ENCODE assay signal across 8 mouse cellular contexts in the genomic region with DNA sequence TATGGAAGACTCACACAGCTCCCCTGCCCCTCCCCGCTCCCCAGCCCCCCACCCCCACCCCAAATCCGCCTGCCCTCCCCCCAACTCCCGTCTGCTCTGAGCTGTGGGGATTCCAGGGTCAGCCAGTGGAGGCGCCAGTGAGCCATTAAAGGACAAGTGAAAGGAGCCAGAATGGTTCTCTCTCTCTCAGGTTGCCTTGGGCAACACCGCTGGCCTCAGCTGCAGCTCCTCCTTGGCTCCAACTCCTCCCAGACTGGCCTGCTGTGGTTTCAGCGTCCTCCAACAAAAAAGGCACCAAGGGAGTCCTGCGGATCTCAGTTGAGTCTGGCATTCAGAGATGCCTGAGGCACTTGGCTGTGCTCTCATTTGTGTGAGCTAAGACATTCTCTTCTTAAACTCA. TPM values are rescaled to one million over a fixed set of nuclear protein-coding genes. Genes with fewer than 3 reads are reported as not detected.
A peak's percentile ranks its signal among the peaks of the same experiment; 100 is the strongest.
DNase-seq lines count a peak whose midpoint lies in the region; ATAC-seq lines count a peak whose summit lies in the region.

No protein-coding gene starts in this region.

- H3K9me3 ChIP-seq in kidney, embryonic 15.5 days (replicated peaks): 0 out of 2 replicates have a peak, but pooled peaks cover 1% of the 10 kb centered on the region
- no peaks in the 10 kb centered on the region for H3K9me3 ChIP-seq in liver, embryonic 16.5 days (replicated peaks; ENCODE audit: control insufficient read depth, low read length)
- no peaks in the 10 kb centered on the region for H3K9me3 ChIP-seq in neural tube, embryonic 11.5 days (ENCODE audit: control insufficient read depth, low read length)

- H3K4me2 ChIP-seq in kidney, embryonic 15.5 days: peak overlapping the region; percentile 29
- H3K4me2 ChIP-seq in liver, embryonic 16.5 days (ENCODE audit: low read depth, low read length): peak overlapping the region; percentile 39
- H3K4me2 ChIP-seq in neural tube, embryonic 11.5 days (ENCODE audit: low read depth): no peak overlapping the region

- H3K4me3 ChIP-seq in kidney, embryonic 15.5 days (replicated peaks): no peak overlapping the region
- no peak overlapping the region for H3K4me3 ChIP-seq in liver, embryonic 16.5 days (ENCODE audit: low read depth, low read length)
- H3K4me3 ChIP-seq in neural tube, embryonic 11.5 days (ENCODE audit: low read depth, low read length): no peak overlapping the region

- DNase-seq in B cell, adult 2 months: peak; percentile 31 to 43
- peak; percentile 45 for DNase-seq in WW6 (ENCODE audit: low read depth, low spot score)
- DNase-seq in gastrocnemius, postnatal 25 days: peak; percentile 36
- DNase-seq in neural tube, embryonic 11.5 days (ENCODE audit: low spot score): peak; percentile 74

- 9% methylated on average over 7 of the region's 7 CpGs for WGBS in kidney, embryonic 15.5 days
- 4% methylated on average over 7 of the region's 7 CpGs for WGBS in liver, embryonic 16.5 days (ENCODE audit: insufficient replicate concordance)
- 5% methylated on average over 6 of the region's 7 CpGs for WGBS in neural tube, embryonic 11.5 days

- peaks cover 5% of the 10 kb centered on the region; the same call in 1 of the 2 replicates for H3K4me1 ChIP-seq in kidney, embryonic 15.5 days
- H3K4me1 ChIP-seq in liver, embryonic 16.5 days (ENCODE audit: control insufficient read depth, low read depth, low read length): no peaks in the 10 kb centered on the region; the same call in 1 of the 2 replicates
- H3K4me1 ChIP-seq in neural tube, embryonic 11.5 days (ENCODE audit: control insufficient read depth, insufficient read depth, low read length): no peaks in the 10 kb centered on the region

- H3K36me3 ChIP-seq in kidney, embryonic 15.5 days: no peaks in the 10 kb centered on the region
- H3K36me3 ChIP-seq in liver, embryonic 16.5 days (ENCODE audit: control insufficient read depth, insufficient read depth): no peaks in the 10 kb centered on the region
- no peaks in the 10 kb centered on the region for H3K36me3 ChIP-seq in neural tube, embryonic 11.5 days (ENCODE audit: control insufficient read depth, insufficient read depth, low read length)

- H3K9ac ChIP-seq in kidney, embryonic 15.5 days: no peak overlapping the region
- no peak overlapping the region for H3K9ac ChIP-seq in liver, embryonic 16.5 days (ENCODE audit: low read depth, low read length)
- no peak overlapping the region for H3K9ac ChIP-seq in neural tube, embryonic 11.5 days (ENCODE audit: low read length)

- H3K27me3 ChIP-seq in kidney, embryonic 15.5 days: no peaks in the 10 kb centered on the region
- H3K27me3 ChIP-seq in liver, embryonic 16.5 days (ENCODE audit: control insufficient read depth, insufficient read depth, low read depth, low read length): no peaks in the 10 kb centered on the region
- no peaks in the 10 kb centered on the region for H3K27me3 ChIP-seq in neural tube, embryonic 11.5 days (ENCODE audit: control insufficient read depth, insufficient read depth, low read length)

- ATAC-seq in common myeloid progenitor, adult 5-6 weeks (replicated peaks; ENCODE audit: low read depth, poor library complexity, severe bottlenecking): peak; percentile 95
- ATAC-seq in kidney, embryonic 15.5 days (replicated peaks; ENCODE audit: low FRiP score): peak; percentile 43; the same call in 1 of the 2 replicates
- ATAC-seq in liver, embryonic 16.5 days (ENCODE audit: low read depth): 0 out of 2 replicates have a peak, but pooled peaks have one; percentile 24
- 0 out of 2 replicates have a peak, but pooled peaks have one; percentile 35 for ATAC-seq in neural tube, embryonic 11.5 days (ENCODE audit: insufficient read depth, low FRiP score, low TSS enrichment)
- ATAC-seq in inflammation-experienced regulatory T-cells, adult 6 months: no peak

- no peak overlapping the region for H3K27ac ChIP-seq in kidney, embryonic 15.5 days
- no peak overlapping the region for H3K27ac ChIP-seq in liver, embryonic 16.5 days (ENCODE audit: low read length)
- no peak overlapping the region for H3K27ac ChIP-seq in neural tube, embryonic 11.5 days (ENCODE audit: low read depth, low read length)

RNA-seq across cellular contexts. Expression of a gene that starts 47.9 kb away (rescaled TPM):
- 16.4 and 25.9 TPM in 2 replicates for total RNA-seq in common myeloid progenitor, adult 5-6 weeks (2017)
- 1 to 10 TPM; 1.6 to 3.5 TPM for total RNA-seq in gastrocnemius, postnatal 25 days (2021)
- polyA plus RNA-seq in kidney, embryonic 15.5 days (2015; fragmentation: Nextera tagmentation; extraction: Ambion mirVana): 18.9 and 19.6 TPM in 2 replicates
- polyA plus RNA-seq in liver, embryonic 16.5 days (2015; fragmentation: Nextera tagmentation; extraction: Ambion mirVana): 4.4 and 5.1 TPM in 2 replicates
- polyA plus RNA-seq in neural tube, embryonic 11.5 days (2014; fragmentation: Nextera tagmentation; extraction: Ambion mirVana): 7.4 and 8.0 TPM in 2 replicates
- 1 to 10 TPM in 1 of 3 experiments, under 1 TPM in 2; 0.60 to 9.7 (median 0.61) TPM for polyA plus RNA-seq in inflammation-experienced regulatory T-cells, adult 6 months (2017; shearing (Covaris generic))

RNA-seq across cellular contexts. Expression of a gene that starts 51.3 kb away (rescaled TPM):
- 8.8 TPM in 1 of 2 replicates, not detected in the other for total RNA-seq in common myeloid progenitor, adult 5-6 weeks (2017)
- total RNA-seq in gastrocnemius, postnatal 25 days (2021): 1 to 10 TPM; 1.1 to 1.5 TPM
- polyA plus RNA-seq in kidney, embryonic 15.5 days (2015; fragmentation: Nextera tagmentation; extraction: Ambion mirVana): 4.9 and 5.4 TPM in 2 replicates
- 0.08 and 0.18 TPM in 2 replicates for polyA plus RNA-seq in liver, embryonic 16.5 days (2015; fragmentation: Nextera tagmentation; extraction: Ambion mirVana)
- polyA plus RNA-seq in neural tube, embryonic 11.5 days (2014; fragmentation: Nextera tagmentation; extraction: Ambion mirVana): 1.4 and 3.2 TPM in 2 replicates
- polyA plus RNA-seq in inflammation-experienced regulatory T-cells, adult 6 months (2017; shearing (Covaris generic)): not detected
